Comparison of ENCODE assay signal across 17 mouse cellular contexts in genomic region chr13:71550109-71550508, GRCm38 (mm10).
"Had no signal": no experiment of that assay in that cellular context is flagged by ENCODE, and none has a peak within 500 bp of the region (broad histone marks: within the 10 kb centered on the region; RNA-seq: fewer than 3 reads in every experiment).

No protein-coding gene starts in this region.

- H3K36me3 ChIP-seq: intestine, embryonic 15.5 days; limb, embryonic 12.5 days; limb, embryonic 15.5 days; lung, embryonic 15.5 days; midbrain, embryonic 10.5 days; midbrain, embryonic 13.5 days had no signal

- H3K27ac ChIP-seq: intestine, embryonic 15.5 days; limb, embryonic 12.5 days; limb, embryonic 15.5 days; liver, embryonic 14.5 days; lung, embryonic 15.5 days; midbrain, embryonic 10.5 days; midbrain, embryonic 13.5 days had no signal

- ATAC-seq: intestine, embryonic 15.5 days; midbrain, embryonic 13.5 days; midbrain, embryonic 16.5 days had no signal

- H3K27me3 ChIP-seq: intestine, embryonic 15.5 days; lung, embryonic 15.5 days; megakaryocyte, embryonic 14.5 days had no signal

- H3K9ac ChIP-seq: intestine, embryonic 15.5 days; limb, embryonic 12.5 days; limb, embryonic 15.5 days; liver, embryonic 14.5 days; lung, embryonic 15.5 days; midbrain, embryonic 13.5 days had no signal

- DNase-seq: left cerebral cortex, postnatal 4 days; lung, adult 18-20 months; lung, postnatal 10 days; lung, postnatal 36 days; thymus, adult 18-20 months; thymus, postnatal 4 days had no signal

- H3K4me3 ChIP-seq: intestine, embryonic 15.5 days; limb, embryonic 12.5 days; limb, embryonic 15.5 days; lung, embryonic 15.5 days; megakaryocyte, embryonic 14.5 days; midbrain, embryonic 10.5 days; midbrain, embryonic 13.5 days; myocyte had no signal

- H3K4me1 ChIP-seq: intestine, embryonic 15.5 days; lung, embryonic 15.5 days; megakaryocyte, embryonic 14.5 days; midbrain, embryonic 10.5 days; midbrain, embryonic 13.5 days had no signal

- H3K4me2 ChIP-seq: intestine, embryonic 15.5 days; limb, embryonic 12.5 days; limb, embryonic 15.5 days; liver, embryonic 11.5 days; lung, embryonic 15.5 days; midbrain, embryonic 13.5 days had no signal

- H3K9me3 ChIP-seq: intestine, embryonic 15.5 days; limb, embryonic 12.5 days; limb, embryonic 15.5 days; lung, embryonic 15.5 days; midbrain, embryonic 10.5 days; midbrain, embryonic 13.5 days had no signal
